Mouse (Mus musculus) erythroblast, embryonic 14.5 days (primary cell): Measurements from ENCODE around the gene Bend4. TPM values are rescaled to one million over a fixed set of nuclear protein-coding genes. Genes with fewer than 3 reads are reported as not detected.

Experiments
- H3K27me3 ChIP-seq: 2 replicates; pipeline ENCODE4 v1.6.1; 2012; ENCODE audit warnings: inconsistent platforms; ENCODE audit not compliant: control insufficient read depth
- H3K36me3 ChIP-seq: 2 replicates; pipeline ENCODE4 v1.6.1; 2012; ENCODE audit warnings: mild to moderate bottlenecking, inconsistent platforms; ENCODE audit not compliant: control insufficient read depth
- H3K4me1 ChIP-seq: 2 replicates; pipeline ENCODE4 v1.6.1; 2012; ENCODE audit warnings: inconsistent platforms; ENCODE audit not compliant: control insufficient read depth
- H3K4me3 ChIP-seq: replicated peaks from 2 replicates; pipeline ENCODE3; 2012; ENCODE audit warnings: moderate library complexity, mild to moderate bottlenecking, inconsistent platforms
- H3K9me3 ChIP-seq: 2 replicates; pipeline ENCODE4 v1.6.1; 2012; ENCODE audit warnings: low read length, inconsistent platforms, mixed read lengths; ENCODE audit not compliant: control insufficient read depth
- GATA1 ChIP-seq: IDR thresholded peaks from 2 replicates; pipeline ENCODE4 v1.6.1; 2012; ENCODE audit warnings: low read length, inconsistent platforms, mixed read lengths
- TAL1 ChIP-seq: IDR thresholded peaks from 3 replicates; pipeline ENCODE4 v1.6.1; 2012; ENCODE audit warnings: low read length, inconsistent platforms, mixed read lengths
- polyA plus RNA-seq: library from polyadenylated mRNA; stranded (reverse); fragments of >175 nt; gene quantifications from 2 replicates; pipeline ENCODE4 v1.2.3, GENCODE M21; 2012

Bend4 gene
- polyA plus RNA-seq, 1 experiment, result under 0.01 TPM

- Histone ChIP-seq H3K9me3 (no peaks in the 10 kb centered on the region), H3K27me3 (no peaks in the 10 kb centered on the region), H3K36me3 (no peaks in the 10 kb centered on the region), H3K4me1 (peaks cover 4% of the 10 kb centered on the region), H3K4me3 (no peak overlapping the region)
- TF ChIP-seq TAL1, result no peak
Measured at GRCm38 (mm10) chr5:67400608-67401480, 27.3 kb downstream of the Bend4 start.

GRCm38 (mm10) chr5:67399876-67400607 lies 28.1 kb downstream of the Bend4 start:
- Histone ChIP-seq H3K36me3 (no peaks in the 10 kb centered on the region), H3K9me3 (no peaks in the 10 kb centered on the region), H3K4me3 (no peak overlapping the region), H3K27me3 (no peaks in the 10 kb centered on the region), H3K4me1 (peaks cover 4% of the 10 kb centered on the region)
- TF ChIP-seq TAL1 (no peak), GATA1 (no peak)

GRCm38 (mm10) chr5:67397186-67397585 lies 30.9 kb downstream of the Bend4 start:
- H3K9me3 ChIP-seq, result no peaks in the 10 kb centered on the region
- no peaks in the 10 kb centered on the region for H3K27me3 ChIP-seq
- no peaks in the 10 kb centered on the region for H3K36me3 ChIP-seq
- TF ChIP-seq TAL1 (no peak), GATA1 (no peak)
- no peaks in the 10 kb centered on the region for H3K4me1 ChIP-seq
- no peak overlapping the region for H3K4me3 ChIP-seq

- no peaks in the 10 kb centered on the region for H3K9me3 ChIP-seq
Measured at GRCm38 (mm10) chr5:67395211-67395851, 32.8 kb downstream of the Bend4 start.

GRCm38 (mm10) chr5:67393951-67394350 lies 34.2 kb downstream of the Bend4 start:
- Histone ChIP-seq H3K4me3 (no peak overlapping the region), H3K36me3 (no peaks in the 10 kb centered on the region), H3K27me3 (no peaks in the 10 kb centered on the region), H3K9me3 (no peaks in the 10 kb centered on the region), H3K4me1 (no peaks in the 10 kb centered on the region)
- no peak for TF ChIP-seq TAL1
- TF ChIP-seq GATA1, result no peak

More at GRCm38 (mm10) chr5:67395211-67395851, 32.8 kb downstream of the Bend4 start:
- Histone ChIP-seq H3K4me1 (no peaks in the 10 kb centered on the region), H3K36me3 (no peaks in the 10 kb centered on the region), H3K4me3 (no peak overlapping the region), H3K27me3 (no peaks in the 10 kb centered on the region)
- TF ChIP-seq GATA1 (no peak), TAL1 (no peak)

GRCm38 (mm10) chr5:67382556-67382955 lies 45.6 kb downstream of the Bend4 start:
- Histone ChIP-seq H3K36me3 (no peaks in the 10 kb centered on the region), H3K4me1 (no peaks in the 10 kb centered on the region), H3K9me3 (no peaks in the 10 kb centered on the region), H3K27me3 (no peaks in the 10 kb centered on the region), H3K4me3 (no peak overlapping the region)
- TF ChIP-seq GATA1 (no peak), TAL1 (no peak)

- H3K27me3 ChIP-seq, result no peaks in the 10 kb centered on the region
- H3K9me3 ChIP-seq, result no peaks in the 10 kb centered on the region
- H3K36me3 ChIP-seq, result no peaks in the 10 kb centered on the region
- no peak overlapping the region for H3K4me3 ChIP-seq
- TF ChIP-seq TAL1 (no peak), GATA1 (no peak)
- no peaks in the 10 kb centered on the region for H3K4me1 ChIP-seq
Measured at GRCm38 (mm10) chr5:67381690-67382089, 46.4 kb downstream of the Bend4 start.

GRCm38 (mm10) chr5:67377044-67377621 lies 51.0 kb downstream of the Bend4 start:
- no peaks in the 10 kb centered on the region for H3K36me3 ChIP-seq
- no peak overlapping the region for H3K4me3 ChIP-seq
- H3K4me1 ChIP-seq, result no peaks in the 10 kb centered on the region
- no peaks in the 10 kb centered on the region for H3K9me3 ChIP-seq
- TF ChIP-seq TAL1, result no peak
- TF ChIP-seq GATA1, result no peak
- no peaks in the 10 kb centered on the region for H3K27me3 ChIP-seq
